Mouse (Mus musculus): ENCODE data around the gene Ptpn6. TPM values are rescaled to one million over a fixed set of nuclear protein-coding genes. Genes with fewer than 3 reads are reported as not detected.
A peak's percentile ranks its signal among the peaks of the same experiment; 100 is the strongest.

The Ptpn6 gene
- polyA plus RNA-seq, 1 experiment from 2014 or later: 24.0 TPM

GRCm38 (mm10) chr6:124779222-124779983 is 40.9 kb upstream of the Ptpn6 start, which contains the start of gene Lrrc23:
TSS of gene Lrrc23 (minus strand) at chr6:124779727.
- Histone ChIP-seq H3K4me2 (replicated peaks; ENCODE audit: low read depth, low read length) (peak within 1 kb of the TSS; percentile 58), H3K4me1 (ENCODE audit: insufficient read depth, low read depth, low read length) (0 out of 2 replicates have a peak, but pooled peaks cover 4% of the 10 kb centered on the region), H3K9me3 (ENCODE audit: low read length) (no peaks in the 10 kb centered on the region), H3K36me3 (ENCODE audit: insufficient read depth, low read length) (no peaks in the 10 kb centered on the region), H3K27me3 (replicated peaks; ENCODE audit: insufficient read depth, low read length) (no peaks in the 10 kb centered on the region), H3K9ac (replicated peaks; ENCODE audit: low read depth) (no peak within 1 kb of the TSS), H3K27ac (ENCODE audit: low read length) (no peak within 1 kb of the TSS), H3K4me3 (ENCODE audit: low read depth, low read length) (peak within 1 kb of the TSS; percentile 19)
- no peak for TF ChIP-seq EP300 (IDR thresholded peaks at IDR 0.05)
- TF ChIP-seq CTCF (IDR thresholded peaks at IDR 0.05): no peak
- 2% methylated on average over 23 of the region's 23 CpGs for WGBS
- ATAC-seq (peak; percentile 65), DNase-seq (ENCODE audit: low spot score) (peak; percentile 81)

- H3K4me2 ChIP-seq (replicated peaks; ENCODE audit: low read depth, low read length): no peak overlapping the region
- 82% methylated on average over 15 of the region's 15 CpGs for WGBS
- ATAC-seq: no peak
Measured at GRCm38 (mm10) chr6:124770511-124770910, 32.0 kb upstream of the Ptpn6 start.

GRCm38 (mm10) chr6:124770013-124770412 is 31.5 kb upstream of the Ptpn6 start:
- no peak overlapping the region for H3K9ac ChIP-seq (replicated peaks; ENCODE audit: low read depth)
- ATAC-seq: no peak
- H3K4me3 ChIP-seq (ENCODE audit: low read depth, low read length): 0 out of 2 replicates have a peak overlapping the region, but pooled peaks have one; percentile 48
- H3K9me3 ChIP-seq (ENCODE audit: low read length): no peaks in the 10 kb centered on the region
- TF ChIP-seq CTCF (IDR thresholded peaks at IDR 0.05) (no peak), EP300 (IDR thresholded peaks at IDR 0.05) (no peak)
- peaks cover 3% of the 10 kb centered on the region; the same call in 1 of the 2 replicates for H3K4me1 ChIP-seq (ENCODE audit: insufficient read depth, low read depth, low read length)
- 48% methylated on average over 7 of the region's 7 CpGs for WGBS
- peak overlapping the region; percentile 80; the same call in 1 of the 2 replicates for H3K4me2 ChIP-seq (replicated peaks; ENCODE audit: low read depth, low read length)
- no peaks in the 10 kb centered on the region for H3K36me3 ChIP-seq (ENCODE audit: insufficient read depth, low read length)
- no peak overlapping the region for H3K27ac ChIP-seq (ENCODE audit: low read length)
- no peak for DNase-seq (ENCODE audit: low spot score)
- no peaks in the 10 kb centered on the region for H3K27me3 ChIP-seq (replicated peaks; ENCODE audit: insufficient read depth, low read length)

More at GRCm38 (mm10) chr6:124770511-124770910, 32.0 kb upstream of the Ptpn6 start:
- no peak overlapping the region for H3K9ac ChIP-seq (replicated peaks; ENCODE audit: low read depth)
- no peaks in the 10 kb centered on the region for H3K36me3 ChIP-seq (ENCODE audit: insufficient read depth, low read length)
- no peaks in the 10 kb centered on the region for H3K27me3 ChIP-seq (replicated peaks; ENCODE audit: insufficient read depth, low read length)
- no peak overlapping the region for H3K27ac ChIP-seq (ENCODE audit: low read length)
- no peaks in the 10 kb centered on the region for H3K9me3 ChIP-seq (ENCODE audit: low read length)
- no peak for DNase-seq (ENCODE audit: low spot score)
- H3K4me1 ChIP-seq (ENCODE audit: insufficient read depth, low read depth, low read length): peaks cover 3% of the 10 kb centered on the region; the same call in 1 of the 2 replicates
- no peak for TF ChIP-seq CTCF (IDR thresholded peaks at IDR 0.05)
- TF ChIP-seq EP300 (IDR thresholded peaks at IDR 0.05): no peak
- no peak overlapping the region for H3K4me3 ChIP-seq (ENCODE audit: low read depth, low read length)

GRCm38 (mm10) chr6:124769101-124769765 is 30.7 kb upstream of the Ptpn6 start, which contains the start of gene Eno2:
TSS of gene Eno2 (minus strand) at chr6:124769673.
- H3K4me3 ChIP-seq (ENCODE audit: low read depth, low read length): peak within 1 kb of the TSS; percentile 48
- ATAC-seq (peak; percentile 81), DNase-seq (ENCODE audit: low spot score) (peak; percentile 53)
- H3K4me1 ChIP-seq (ENCODE audit: insufficient read depth, low read depth, low read length): peaks cover 3% of the 10 kb centered on the region; the same call in 1 of the 2 replicates
- 2% methylated on average over 44 of the region's 54 CpGs for WGBS
- peak within 1 kb of the TSS; percentile 23; the same call in 1 of the 2 replicates for H3K9ac ChIP-seq (replicated peaks; ENCODE audit: low read depth)
- H3K27ac ChIP-seq (ENCODE audit: low read length): no peak within 1 kb of the TSS
- H3K27me3 ChIP-seq (replicated peaks; ENCODE audit: insufficient read depth, low read length): no peaks in the 10 kb centered on the region
- H3K36me3 ChIP-seq (ENCODE audit: insufficient read depth, low read length): no peaks in the 10 kb centered on the region
- TF ChIP-seq EP300 (IDR thresholded peaks at IDR 0.05) (no peak), CTCF (IDR thresholded peaks at IDR 0.05) (no peak)
- no peaks in the 10 kb centered on the region for H3K9me3 ChIP-seq (ENCODE audit: low read length)
- H3K4me2 ChIP-seq (replicated peaks; ENCODE audit: low read depth, low read length): peak within 1 kb of the TSS; percentile 80

GRCm38 (mm10) chr6:124768704-124769044 is 30.2 kb upstream of the Ptpn6 start:
- H3K36me3 ChIP-seq (ENCODE audit: insufficient read depth, low read length): no peaks in the 10 kb centered on the region
- no peak overlapping the region for H3K9ac ChIP-seq (replicated peaks; ENCODE audit: low read depth)
- ATAC-seq (no peak), DNase-seq (ENCODE audit: low spot score) (no peak)
- no peaks in the 10 kb centered on the region for H3K9me3 ChIP-seq (ENCODE audit: low read length)
- TF ChIP-seq EP300 (IDR thresholded peaks at IDR 0.05) (no peak), CTCF (IDR thresholded peaks at IDR 0.05) (no peak)
- no peak overlapping the region for H3K27ac ChIP-seq (ENCODE audit: low read length)
- no peaks in the 10 kb centered on the region for H3K27me3 ChIP-seq (replicated peaks; ENCODE audit: insufficient read depth, low read length)
- H3K4me1 ChIP-seq (ENCODE audit: insufficient read depth, low read depth, low read length): peaks cover 3% of the 10 kb centered on the region; the same call in 1 of the 2 replicates
- peak overlapping the region; percentile 80 for H3K4me2 ChIP-seq (replicated peaks; ENCODE audit: low read depth, low read length)
- peak overlapping the region; percentile 48; the same call in 1 of the 2 replicates for H3K4me3 ChIP-seq (ENCODE audit: low read depth, low read length)
- WGBS: 4% methylated on average over 9 of the region's 9 CpGs

All from lung, postnatal 0 days (tissue).